Mouse (Mus musculus) fat pad, adult 2 months (tissue): ENCODE measurements around the gene Mup10.
"Not testable (repeated sequence)": the region's sequence is repeated elsewhere in the genome, so short reads cannot be mapped to it uniquely, and the experiment has no call there.

Experiments
- DNase-seq: peaks from one replicate; pipeline ENCODE4 v3.0.0-alpha.2; 2011; ENCODE audit warnings: low read depth, low spot score; ENCODE audit errors: extremely low read depth

Gene Mup10

DNA sequence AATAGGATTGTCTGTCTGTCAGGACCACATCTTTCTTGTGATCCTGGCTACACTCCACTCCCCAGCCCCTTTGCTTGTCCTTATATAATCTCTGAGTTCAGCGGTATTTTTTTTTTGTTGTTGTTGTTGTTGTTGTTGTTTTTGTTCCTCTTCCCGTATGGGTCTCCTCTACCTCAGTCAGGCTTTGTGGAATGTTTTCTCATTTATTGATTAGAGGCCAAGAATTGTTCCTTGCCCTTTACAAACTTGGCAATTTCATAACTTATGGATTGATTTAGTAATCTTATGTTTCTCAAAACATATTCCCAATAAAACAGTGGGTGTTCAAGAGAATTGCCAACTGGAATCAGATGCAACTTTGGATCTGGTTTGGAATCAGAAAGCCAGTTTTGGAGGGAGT lies at the start of gene Mup10:
Gene Mup10, minus strand, starts transcription at position 101 of the 400 bp plus-strand sequence.
- not testable (repeated sequence) for DNase-seq
